Mouse (Mus musculus) right cerebral cortex, postnatal 36 days (tissue): Measurements from ENCODE around the gene Me3.

Source experiments
- DNase-seq, 2 experiments: peaks; one replicate each; pipeline ENCODE4 v3.0.0; 2022; ENCODE audit warnings: low spot score in 2 of 2, mixed read lengths in 1 of 2

Gene Me3

DNA sequence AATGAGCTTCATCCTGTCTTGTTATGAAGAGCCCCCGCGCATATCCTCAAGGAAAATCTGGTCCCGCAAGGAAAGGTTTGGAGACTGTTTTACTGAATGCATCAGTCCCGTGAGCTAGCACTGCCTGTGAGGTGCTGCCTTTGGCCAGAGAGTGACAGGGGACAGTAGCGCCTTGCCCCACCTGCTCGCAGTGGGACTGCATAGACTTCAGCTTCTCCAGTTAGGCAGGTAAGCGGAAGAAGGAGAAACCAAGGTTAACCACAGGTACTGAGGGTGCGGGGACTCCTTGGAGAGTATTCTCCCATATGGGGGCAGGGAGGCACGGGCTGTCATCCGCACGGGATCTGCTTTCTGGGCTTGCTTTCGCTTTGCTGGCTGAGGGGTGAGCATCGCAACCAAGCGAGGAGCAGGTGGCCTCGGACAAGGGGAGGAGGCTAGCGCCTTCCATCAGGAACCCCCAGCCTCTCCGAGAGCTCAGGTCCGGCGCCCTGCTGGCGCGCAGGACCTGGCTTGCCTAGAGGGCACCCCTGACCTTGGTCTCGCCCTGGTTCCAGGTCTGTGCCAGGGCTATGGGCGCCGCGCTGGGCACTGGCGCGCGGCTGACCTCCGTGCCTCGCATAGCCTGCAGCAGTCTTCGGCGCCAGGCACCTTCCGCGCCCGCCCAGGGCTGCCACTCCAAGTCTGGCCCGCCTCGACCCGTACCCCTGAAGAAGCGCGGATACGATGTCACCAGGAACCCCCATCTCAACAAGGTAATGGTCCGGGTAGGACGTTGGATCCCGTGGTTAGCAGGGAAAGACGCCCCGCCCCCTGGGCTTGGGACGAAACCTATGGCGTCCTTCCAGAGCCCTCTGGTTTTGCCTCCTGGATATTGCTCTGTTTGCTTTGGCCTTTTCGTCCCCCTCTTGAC, at the start of gene Me3:
Gene Me3, plus strand, starts transcription at position 51 of the 910 bp plus-strand sequence.
- peak; percentile 32 to 52 for DNase-seq

DNA sequence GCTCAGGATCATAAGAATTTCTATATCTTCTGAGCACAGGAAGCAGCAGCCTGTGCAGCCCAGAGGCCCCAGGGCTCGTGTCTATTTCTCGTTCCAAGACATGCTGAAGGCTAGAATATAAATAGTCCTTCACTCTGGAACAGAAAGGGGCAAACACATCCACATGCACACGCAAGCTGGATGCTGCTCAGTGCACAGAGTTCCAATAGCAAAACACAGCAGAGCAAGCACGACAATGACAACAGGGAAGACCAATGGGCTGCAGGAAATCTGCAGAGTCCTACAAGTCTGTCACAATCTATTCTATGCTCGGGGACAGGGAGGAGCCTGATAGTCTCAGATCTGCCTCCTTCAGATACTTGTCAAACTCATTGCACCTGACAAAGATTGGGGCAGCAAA, 42.2 kb upstream of the Me3 start:
- DNase-seq = peak in 1 of 2 experiments; percentile 12

GRCm38 (mm10) chr7:89590542-89591251, 41.5 kb upstream of the Me3 start:
- peak in 1 of 2 experiments; percentile 20 for DNase-seq

DNA sequence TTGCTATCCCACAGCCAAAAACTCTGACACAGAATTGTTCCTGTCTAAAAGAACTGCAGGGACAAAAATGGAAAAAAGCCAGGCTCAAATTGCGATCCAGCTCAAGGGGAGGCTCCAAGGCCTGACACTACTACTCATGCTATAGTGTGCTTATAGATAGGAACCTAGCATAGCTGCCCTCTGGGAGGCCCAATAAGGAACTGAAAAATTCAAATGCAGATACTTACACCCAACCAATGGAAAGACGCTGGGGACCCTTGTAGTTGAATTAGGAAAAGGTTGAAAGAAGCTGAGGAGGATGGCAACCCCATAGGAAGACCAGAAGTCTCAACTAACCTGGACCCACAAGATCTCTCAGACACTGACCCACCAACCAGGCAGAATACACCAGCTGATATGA, 36.4 kb upstream of the Me3 start:
- DNase-seq = no peak

DNA sequence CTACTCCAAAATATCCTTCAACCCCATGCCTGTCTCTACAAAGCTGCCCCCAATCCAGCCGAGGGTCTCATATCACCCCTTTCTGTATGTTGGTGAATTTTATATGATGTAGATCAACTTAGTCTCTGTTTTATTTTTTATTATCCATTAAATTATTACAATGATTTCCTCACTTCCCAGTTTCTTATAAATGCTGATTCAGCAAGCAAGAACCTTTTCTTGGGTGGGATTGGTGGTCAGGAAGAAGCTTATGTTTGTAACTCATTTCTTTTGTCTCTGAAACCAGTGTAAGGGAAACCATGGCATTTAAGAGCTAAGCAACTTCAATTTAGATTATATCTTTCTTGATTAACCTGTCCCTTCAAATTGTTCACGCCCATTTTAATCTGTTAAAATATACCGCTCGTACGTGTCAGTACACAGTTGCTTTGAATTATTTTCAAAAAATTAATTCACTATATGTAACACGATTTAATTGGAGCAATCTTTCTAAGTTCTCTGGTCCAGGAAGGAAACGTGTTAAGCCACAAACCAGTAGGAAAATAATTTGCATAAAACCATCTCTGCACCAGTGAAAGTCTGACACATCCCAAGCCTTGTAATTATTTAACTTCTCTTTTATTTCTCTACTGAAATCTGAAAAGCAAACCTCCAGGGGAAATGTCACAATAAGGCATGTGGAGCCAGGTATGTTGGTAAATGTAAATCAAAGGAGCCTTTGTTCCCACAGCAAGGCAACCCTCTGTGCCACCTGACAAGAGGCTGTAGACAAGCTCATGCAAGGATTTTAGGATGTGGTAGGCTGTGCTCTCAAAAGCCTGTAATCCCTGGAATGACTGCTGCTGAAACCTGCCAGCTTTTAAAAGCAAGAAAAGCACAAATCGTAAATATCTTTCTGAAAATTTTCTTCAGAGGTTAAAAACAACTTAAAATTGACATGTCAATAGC, 26.3 kb upstream of the Me3 start:
- DNase-seq = no peak

DNA sequence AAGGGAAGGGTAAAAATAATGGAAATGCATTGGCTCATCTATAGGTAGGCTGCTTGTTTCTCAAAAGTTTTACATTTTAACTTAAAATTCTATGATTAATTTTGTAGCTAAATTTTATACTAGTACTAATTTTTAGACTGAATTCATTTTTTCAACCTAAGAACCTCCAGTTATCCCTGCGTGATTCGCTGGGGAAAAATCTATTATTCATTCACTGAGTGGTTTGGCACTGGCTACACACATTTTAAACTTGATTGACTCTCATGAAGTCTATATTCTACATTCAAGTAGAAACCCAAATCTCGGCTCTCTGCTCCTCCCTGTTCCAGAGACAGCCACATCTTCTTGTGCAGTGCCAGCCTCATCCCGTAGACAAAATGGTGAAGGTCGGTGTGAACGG, 24.9 kb upstream of the Me3 start:
- no peak for DNase-seq

DNA sequence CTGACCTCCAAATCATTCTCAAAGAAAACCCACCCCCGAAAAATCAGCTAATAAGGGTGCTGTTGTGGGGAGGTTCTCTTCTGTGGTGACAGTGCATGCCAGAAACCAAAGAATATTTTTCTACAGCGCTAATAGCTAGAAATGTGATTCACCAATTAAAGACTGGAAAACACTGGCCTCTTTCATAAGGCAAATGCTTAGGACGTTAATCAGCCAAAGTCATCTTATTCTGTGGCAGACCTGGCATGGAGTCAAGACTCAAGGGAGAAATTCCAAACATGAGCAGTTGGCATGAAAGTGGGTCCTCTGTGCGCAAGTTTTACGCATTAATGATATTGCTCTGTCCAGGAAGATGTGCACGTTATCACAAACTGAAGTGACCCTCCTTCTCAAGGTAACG, 21.0 kb upstream of the Me3 start:
- no peak for DNase-seq

DNA sequence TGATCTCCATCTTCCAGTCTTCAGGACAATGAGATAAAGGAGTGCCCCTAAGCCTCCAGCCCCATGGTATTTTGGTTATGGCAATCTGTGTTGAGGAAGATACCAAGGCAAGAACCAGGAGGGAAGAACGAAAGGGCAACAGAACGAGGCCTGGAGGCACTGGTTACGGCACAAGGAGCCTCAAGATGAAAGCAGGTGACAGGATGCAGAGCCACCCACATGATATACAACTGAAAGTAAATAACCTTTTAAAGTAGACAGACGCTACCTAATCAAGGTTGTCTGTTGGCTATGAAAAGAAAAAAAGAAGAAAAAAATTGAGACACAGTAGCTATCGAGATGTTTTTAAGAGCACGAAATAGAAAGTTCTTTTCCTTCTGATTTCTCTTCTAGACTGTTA, 16.0 kb upstream of the Me3 start:
- no peak for DNase-seq

GRCm38 (mm10) chr7:89623331-89623730, 8.9 kb upstream of the Me3 start:
- DNase-seq = no peak

DNA sequence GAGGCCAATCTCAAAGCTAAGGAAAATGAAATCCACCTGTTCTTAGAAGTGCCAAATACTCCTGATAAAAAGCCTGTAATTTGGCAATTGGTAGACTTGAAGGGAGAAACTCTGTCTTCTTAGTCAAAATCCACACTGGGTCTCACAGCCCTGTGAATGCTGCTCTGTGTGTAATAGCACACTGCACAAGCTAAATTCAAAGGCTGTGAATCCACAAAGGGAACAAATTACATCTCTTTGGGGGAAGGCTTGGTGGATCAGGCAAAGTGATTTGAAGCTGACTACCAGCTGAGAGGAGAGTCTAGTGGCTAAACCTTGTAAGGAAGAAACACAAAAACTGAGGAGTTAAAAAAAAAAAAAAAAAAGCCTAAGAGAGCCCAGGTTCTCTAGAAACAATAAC, 4.8 kb upstream of the Me3 start:
- DNase-seq = no peak

DNA sequence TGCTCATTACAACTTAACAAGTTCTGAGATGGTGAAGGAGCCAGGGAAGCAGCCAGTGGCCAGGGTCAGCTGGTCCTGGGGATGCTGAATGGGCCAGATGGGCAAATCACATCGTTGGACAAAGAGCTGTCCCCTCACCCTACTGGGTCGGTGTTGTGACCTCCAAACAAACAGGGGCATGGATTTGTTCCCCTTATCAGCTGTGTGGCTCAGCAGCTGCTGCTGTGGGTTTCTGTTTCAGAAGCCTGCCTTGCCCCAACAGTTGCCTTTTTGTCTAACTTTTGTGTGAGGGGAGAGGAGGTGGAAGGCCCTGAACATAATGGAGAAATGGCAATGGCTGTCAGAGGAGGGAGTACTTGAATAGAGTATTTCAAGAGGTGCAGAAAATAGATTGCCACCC, 4.2 kb upstream of the Me3 start:
- DNase-seq = no peak

- peak; percentile 20 to 42 for DNase-seq
Observed at GRCm38 (mm10) chr7:89629006-89629405, 3.2 kb upstream of the Me3 start.

DNA sequence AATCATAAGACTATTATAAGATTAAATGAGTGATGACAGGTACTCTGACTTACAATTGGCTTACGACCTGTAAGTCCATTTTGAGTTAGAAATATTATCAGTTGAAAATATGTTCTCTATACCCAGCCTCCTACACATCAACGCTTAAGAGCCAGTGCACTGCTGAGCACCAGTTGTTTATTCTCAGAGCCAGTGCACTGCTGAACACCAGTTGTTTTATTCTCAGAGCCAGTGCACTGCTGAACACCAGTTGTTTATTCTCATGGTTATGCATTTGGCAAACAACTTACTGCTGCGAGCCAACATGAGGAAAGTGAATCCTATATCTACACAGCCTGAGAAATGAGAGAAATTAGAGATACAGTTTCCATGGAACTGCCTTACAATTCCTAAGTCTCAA, 2.3 kb upstream of the Me3 start:
- no peak for DNase-seq

DNA sequence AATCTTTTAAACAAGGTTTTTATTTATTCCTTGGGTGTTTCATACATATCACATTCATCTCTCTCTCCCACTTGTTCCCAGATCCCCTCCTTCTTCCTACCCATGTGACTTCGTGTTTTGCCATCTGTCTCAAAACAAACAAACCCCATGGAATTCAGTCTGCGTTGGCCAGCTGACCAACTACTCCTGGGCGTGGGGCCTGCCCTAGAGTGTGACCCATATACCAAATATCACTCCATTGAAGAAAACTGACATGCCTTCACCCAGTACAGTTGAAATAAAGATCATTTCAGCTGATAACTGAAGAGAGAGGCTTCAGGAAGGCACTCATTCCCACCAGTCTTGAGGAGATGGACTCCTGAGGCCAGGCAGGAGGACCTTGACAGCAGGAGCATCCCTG, 1.4 kb upstream of the Me3 start:
- no peak for DNase-seq

DNA sequence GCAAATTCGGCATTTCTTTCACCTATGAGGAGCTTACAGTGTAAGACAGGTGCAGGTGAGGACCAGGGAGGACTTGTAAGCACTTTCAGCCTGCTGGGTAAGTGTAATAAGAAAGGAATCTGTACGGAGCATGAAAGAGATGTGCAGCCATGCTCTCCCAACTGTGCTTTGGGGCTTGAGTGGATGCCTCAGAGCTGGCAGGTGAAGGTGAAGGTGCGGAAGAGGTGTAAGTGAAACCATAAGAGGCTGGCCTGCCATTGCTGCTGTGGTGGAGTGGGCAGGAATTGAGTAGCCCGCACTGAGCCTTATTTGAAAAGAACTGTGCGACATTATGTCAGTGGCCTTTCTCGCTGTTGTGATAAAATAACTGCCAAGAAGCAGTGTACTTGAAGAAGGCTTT, 8.3 kb downstream of the Me3 start:
- DNase-seq = no peak

- peak in 1 of 2 experiments; percentile 27 for DNase-seq
Observed at GRCm38 (mm10) chr7:89640944-89641661, 8.9 kb downstream of the Me3 start.

GRCm38 (mm10) chr7:89645015-89645414, 12.8 kb downstream of the Me3 start:
- DNase-seq = no peak

GRCm38 (mm10) chr7:89647864-89648263, 15.7 kb downstream of the Me3 start:
- no peak for DNase-seq

GRCm38 (mm10) chr7:89657183-89657582, 25.0 kb downstream of the Me3 start:
- DNase-seq = no peak

- no peak for DNase-seq
Observed at GRCm38 (mm10) chr7:89657692-89658212, 25.6 kb downstream of the Me3 start.

GRCm38 (mm10) chr7:89664197-89664596, 32.0 kb downstream of the Me3 start:
- no peak for DNase-seq
